Mouse (Mus musculus) megakaryocyte, adult 5-6 weeks (primary cell): ENCODE measurements around the gene Lrrc8b. TPM values are rescaled to one million over a fixed set of nuclear protein-coding genes. Genes with fewer than 3 reads are reported as not detected.
A peak's percentile ranks its signal among the peaks of the same experiment; 100 is the strongest.

ENCODE experiments used
- ATAC-seq: 2 replicates; pipeline ENCODE4 v1.8.0; 2016; ENCODE audit warnings: mild to moderate bottlenecking, inconsistent platforms; ENCODE audit not compliant: poor library complexity, severe bottlenecking
- total RNA-seq, 2 experiments: library from RNA; stranded (forward) in 1 of 2; stranded (reverse) in 1 of 2; fragments of 153-499, 151-499 nt in 1 of 2; fragments of 221-1000, 200-1000 nt in 1 of 2; gene quantifications; 2 replicates each; pipeline versions ENCODE4 v1.2.3 to v1.2.4; 2015 to 2017

The Lrrc8b gene
- total RNA-seq, 2 experiments from 2014 or later: 9.6 to 23.7 TPM

- ATAC-seq: peak; percentile 14; the same call in 1 of the 2 replicates
Observed at GRCm38 (mm10) chr5:105515532-105515931, 100.0 kb downstream of the Lrrc8b start.

- ATAC-seq: no peak
Observed at GRCm38 (mm10) chr5:105516290-105516689, 100.7 kb downstream of the Lrrc8b start.

DNA sequence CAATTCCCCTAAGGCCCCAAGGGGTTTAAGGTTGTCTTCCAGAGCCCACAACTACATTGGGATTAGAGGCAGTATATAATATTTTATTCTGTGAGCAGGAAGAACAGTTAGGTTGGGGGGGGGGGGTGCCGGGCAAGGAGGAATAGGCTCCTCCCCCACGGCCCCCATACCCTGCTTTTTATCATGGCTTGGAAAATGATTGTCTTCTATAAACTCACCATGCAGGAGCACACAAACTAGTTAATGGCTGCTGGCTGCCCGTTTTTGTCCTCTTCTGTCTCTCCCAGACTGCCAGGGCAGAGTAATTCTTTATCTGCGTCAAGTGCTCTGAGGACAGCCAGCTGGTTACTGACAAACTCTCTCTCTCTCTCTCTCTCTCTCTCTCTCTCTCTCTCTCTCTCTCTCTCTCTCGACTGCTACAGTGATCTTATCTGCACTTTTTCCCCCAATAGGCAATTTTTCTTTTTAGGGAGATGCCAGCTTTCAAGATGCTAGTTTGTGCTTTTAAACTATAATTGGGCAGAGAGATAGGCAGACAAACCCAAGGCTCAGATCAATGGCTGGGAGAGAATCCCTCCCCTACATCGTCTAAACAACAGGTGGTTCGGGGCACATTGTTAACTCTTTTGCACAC lies 102.5 kb downstream of the Lrrc8b start:
- ATAC-seq: no peak

- peak; percentile 6; the same call in 1 of the 2 replicates for ATAC-seq
Observed at GRCm38 (mm10) chr5:105518626-105519095, 103.1 kb downstream of the Lrrc8b start.

GRCm38 (mm10) chr5:105519096-105519975 lies 103.8 kb downstream of the Lrrc8b start, which contains the start of gene Lrrc8c:
Gene Lrrc8c, plus strand, starts transcription at chr5:105519388.
- peak; percentile 79 for ATAC-seq

DNA sequence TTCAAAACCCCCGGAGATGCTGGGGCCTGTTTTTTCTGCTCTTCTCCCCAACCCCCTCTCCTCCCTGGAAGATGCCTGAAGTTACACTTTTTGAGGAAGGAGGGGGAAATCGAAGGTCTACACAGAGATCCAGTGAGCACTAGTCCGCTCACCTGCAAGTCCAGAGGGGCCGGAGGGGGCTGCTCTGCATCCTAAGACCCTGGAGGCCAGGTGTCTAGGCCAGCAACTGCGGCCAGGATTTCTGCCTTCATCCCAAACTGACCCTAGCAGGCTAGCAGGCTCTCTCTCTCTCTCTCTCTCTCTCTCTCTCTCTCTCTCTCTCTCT lies 104.4 kb downstream of the Lrrc8b start:
- no peak for ATAC-seq

- ATAC-seq: no peak
Observed at GRCm38 (mm10) chr5:105520442-105520965, 104.9 kb downstream of the Lrrc8b start.

- ATAC-seq: no peak
Observed at GRCm38 (mm10) chr5:105523452-105523851, 107.9 kb downstream of the Lrrc8b start.

DNA sequence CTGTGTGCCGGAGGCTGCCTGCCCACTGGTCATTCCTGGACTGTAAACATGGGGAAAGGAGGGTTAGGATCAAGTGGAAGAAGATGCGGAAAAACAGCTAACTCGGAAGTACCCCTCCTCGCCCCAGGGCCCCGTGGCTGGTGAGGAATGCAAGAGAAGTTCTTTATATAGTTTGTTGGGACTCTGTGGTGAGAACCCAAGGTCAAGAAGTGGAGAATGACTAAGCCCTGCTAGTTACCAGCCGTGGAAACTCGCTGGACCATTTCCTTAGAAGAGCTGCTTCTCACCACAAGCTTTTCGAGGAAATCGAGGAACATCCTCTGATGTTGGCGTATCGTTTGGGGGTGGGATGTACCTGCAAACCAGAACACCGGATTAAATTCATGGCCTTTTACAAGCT lies 109.4 kb downstream of the Lrrc8b start:
- ATAC-seq: no peak

GRCm38 (mm10) chr5:105526107-105526645 lies 110.6 kb downstream of the Lrrc8b start:
- ATAC-seq: no peak

DNA sequence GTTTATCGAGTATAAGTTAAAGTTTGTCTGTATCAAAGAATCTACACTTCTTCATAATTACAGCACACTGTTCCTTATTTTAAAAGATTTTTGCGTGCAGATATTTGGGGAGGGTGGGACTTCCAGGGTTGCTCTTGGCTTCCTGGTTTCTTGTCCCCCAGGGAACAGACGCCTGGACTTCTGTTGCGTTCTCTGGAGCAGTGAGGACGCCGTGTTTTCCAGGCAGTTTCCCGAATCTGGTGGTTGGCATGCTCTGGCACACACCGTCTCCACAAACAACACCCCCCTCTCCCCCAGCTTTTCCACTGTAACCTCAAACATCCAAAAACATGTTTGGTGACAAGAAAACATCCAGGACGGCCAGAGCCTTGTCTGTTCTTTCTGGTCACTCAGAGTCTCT lies 111.2 kb downstream of the Lrrc8b start:
- ATAC-seq: no peak

GRCm38 (mm10) chr5:105527477-105528331 lies 112.1 kb downstream of the Lrrc8b start:
- no peak for ATAC-seq

- no peak for ATAC-seq
Observed at GRCm38 (mm10) chr5:105530576-105530975, 115.0 kb downstream of the Lrrc8b start.

DNA sequence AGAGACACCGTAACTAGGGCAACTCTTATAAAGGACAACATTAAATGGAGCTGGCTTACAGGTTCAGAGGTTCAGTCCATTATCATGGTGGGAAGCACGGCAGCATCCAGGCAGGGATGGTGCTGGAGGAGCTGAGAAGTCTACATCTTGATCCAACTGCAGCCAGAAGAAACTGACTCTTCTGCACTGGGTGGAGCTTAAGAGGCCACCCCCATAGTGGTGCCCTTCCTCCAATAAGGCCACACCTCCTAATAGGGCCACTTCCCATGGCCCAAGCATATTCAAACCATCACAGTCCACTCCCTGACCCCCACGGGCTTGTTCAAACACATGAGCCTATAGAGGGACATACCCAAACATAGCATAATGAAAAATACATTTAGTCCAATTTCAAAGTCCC lies 119.6 kb downstream of the Lrrc8b start:
- ATAC-seq: no peak

DNA sequence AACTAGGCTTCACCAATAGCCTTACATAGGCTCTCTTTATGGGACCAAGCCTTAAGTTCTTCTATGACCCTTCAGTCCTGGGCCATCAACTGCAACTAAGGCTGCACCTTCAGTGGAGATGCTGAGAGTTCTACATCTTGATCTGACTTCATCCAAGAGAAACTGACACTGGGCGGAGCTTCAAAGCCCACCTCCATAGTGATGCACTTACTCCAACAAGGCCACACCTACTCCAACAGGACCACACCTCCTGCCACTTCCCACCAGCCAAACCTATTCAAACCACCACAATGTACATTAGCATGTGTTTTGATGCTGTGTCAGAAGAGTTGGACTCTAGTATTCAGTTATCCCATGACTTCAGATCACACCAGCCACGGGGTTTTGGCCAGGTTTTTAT lies 120.6 kb downstream of the Lrrc8b start:
- no peak for ATAC-seq

DNA sequence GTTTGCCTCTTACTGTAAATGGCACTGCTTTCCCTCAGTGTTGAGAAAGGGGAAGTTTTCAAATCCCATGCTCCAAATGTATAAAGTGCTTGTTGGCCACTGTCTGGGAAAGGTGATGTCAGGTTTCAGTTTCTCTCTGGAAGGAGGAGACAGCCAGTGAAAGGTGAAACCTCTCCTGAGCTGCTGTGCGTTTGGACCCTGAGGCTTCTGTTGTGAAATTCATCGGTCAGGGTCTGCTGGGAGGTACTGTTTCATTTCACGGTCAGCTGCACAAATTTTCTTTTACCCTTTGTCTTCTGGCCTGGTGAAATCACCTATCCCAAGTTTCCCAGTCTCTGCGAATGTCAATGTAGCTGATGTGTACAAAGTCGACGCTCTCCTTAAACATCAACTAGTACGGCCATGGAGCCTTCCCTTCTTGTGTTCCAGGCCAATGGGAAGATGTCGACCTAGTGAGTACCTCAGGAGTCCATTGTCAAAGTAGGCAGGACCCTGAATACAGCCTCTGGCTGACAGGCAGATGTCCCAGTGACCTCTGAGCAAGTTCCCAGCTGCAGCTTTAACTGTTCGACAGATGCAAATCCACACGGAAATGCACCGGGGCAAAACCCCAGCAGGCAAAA lies 121.6 kb downstream of the Lrrc8b start:
- no peak for ATAC-seq
